In genomic region chr3:64984369-64984768, GRCm38 (mm10) we compare ENCODE assay signal across 15 mouse cellular contexts.
A peak's percentile ranks its signal among the peaks of the same experiment; 100 is the strongest.
DNase-seq lines count a peak whose midpoint lies in the region; ATAC-seq lines count a peak whose summit lies in the region.
"Had no signal": no experiment of that assay in that cellular context is flagged by ENCODE, and none has a peak within 500 bp of the region (broad histone marks: within the 10 kb centered on the region; RNA-seq: fewer than 3 reads in every experiment).

No protein-coding gene starts in this region.

- H3K27me3 ChIP-seq in hindbrain, embryonic 14.5 days (ENCODE audit: control insufficient read depth, insufficient read depth, low read length): no peaks in the 10 kb centered on the region
- H3K27me3 ChIP-seq in hindbrain, embryonic 12.5 days: no peaks in the 10 kb centered on the region
- H3K27me3 ChIP-seq in midbrain, embryonic 16.5 days (ENCODE audit: control insufficient read depth, insufficient read depth, low read depth, low read length): no peaks in the 10 kb centered on the region
- H3K27me3 ChIP-seq in midbrain, embryonic 10.5 days (ENCODE audit: low read depth, poor library complexity, severe bottlenecking): no peaks in the 10 kb centered on the region
- H3K27me3 ChIP-seq: heart, embryonic 15.5 days; neural tube, embryonic 12.5 days had no signal

- H3K9me3 ChIP-seq in hindbrain, embryonic 14.5 days (ENCODE audit: control insufficient read depth, low read length): no peaks in the 10 kb centered on the region
- H3K9me3 ChIP-seq in hindbrain, embryonic 12.5 days (replicated peaks): no peaks in the 10 kb centered on the region
- H3K9me3 ChIP-seq in midbrain, embryonic 16.5 days (replicated peaks; ENCODE audit: control insufficient read depth, low read length, poor library complexity, severe bottlenecking): no peaks in the 10 kb centered on the region
- H3K9me3 ChIP-seq in midbrain, embryonic 10.5 days (replicated peaks): peaks cover 4% of the 10 kb centered on the region; the same call in 1 of the 2 replicates
- H3K9me3 ChIP-seq: heart, embryonic 15.5 days; neural tube, embryonic 12.5 days had no signal

- H3K27ac ChIP-seq in hindbrain, embryonic 14.5 days: no peak overlapping the region
- H3K27ac ChIP-seq in hindbrain, embryonic 12.5 days: no peak overlapping the region
- no peak overlapping the region for H3K27ac ChIP-seq in midbrain, embryonic 16.5 days (ENCODE audit: low read length)
- no peak overlapping the region for H3K27ac ChIP-seq in midbrain, embryonic 10.5 days (replicated peaks)
- H3K27ac ChIP-seq: heart, embryonic 15.5 days; limb, embryonic 10.5 days; neural tube, embryonic 12.5 days had no signal

- no peak overlapping the region for H3K9ac ChIP-seq in hindbrain, embryonic 14.5 days
- H3K9ac ChIP-seq in hindbrain, embryonic 12.5 days: no peak overlapping the region
- H3K9ac ChIP-seq in midbrain, embryonic 16.5 days (ENCODE audit: low read depth, low read length): no peak overlapping the region
- H3K9ac ChIP-seq: heart, embryonic 15.5 days; neural tube, embryonic 12.5 days had no signal

- H3K4me2 ChIP-seq in hindbrain, embryonic 14.5 days (replicated peaks): no peak overlapping the region
- no peak overlapping the region for H3K4me2 ChIP-seq in hindbrain, embryonic 12.5 days (replicated peaks)
- H3K4me2 ChIP-seq in midbrain, embryonic 16.5 days (ENCODE audit: low read length): no peak overlapping the region
- H3K4me2 ChIP-seq: heart, embryonic 15.5 days; neural tube, embryonic 12.5 days had no signal

- 52% methylated on average over 2 of the region's 2 CpGs for WGBS in hindbrain, embryonic 14.5 days
- 57% methylated on average over 2 of the region's 2 CpGs for WGBS in hindbrain, embryonic 12.5 days
- 58% methylated on average over 2 of the region's 2 CpGs for WGBS in midbrain, embryonic 16.5 days
- WGBS in midbrain, embryonic 10.5 days: 83% methylated on average over 2 of the region's 2 CpGs

- peak; percentile 25 for DNase-seq in cerebellum, adult 9-10 months
- DNase-seq in cerebellum, adult 9-11 months: no peak
- DNase-seq in hindbrain, embryonic 14.5 days (ENCODE audit: low spot score): peak; percentile 56
- DNase-seq in midbrain, embryonic 10.5 days (ENCODE audit: low spot score): no peak
- DNase-seq in telencephalon, adult 2 months (ENCODE audit: low read depth, low spot score): peak; percentile 22
- no peak for DNase-seq in left cerebral cortex, adult 8-10 months (ENCODE audit: low spot score in 2 of 2)
- DNase-seq: B cell, adult 2 months; gastrocnemius, postnatal 10 days; kidney, adult 11 months; layer of hippocampus, adult 9-11 months had no signal

- no peaks in the 10 kb centered on the region for H3K36me3 ChIP-seq in hindbrain, embryonic 14.5 days (replicated peaks; ENCODE audit: control insufficient read depth, insufficient read depth)
- H3K36me3 ChIP-seq in hindbrain, embryonic 12.5 days: no peaks in the 10 kb centered on the region
- no peaks in the 10 kb centered on the region for H3K36me3 ChIP-seq in midbrain, embryonic 16.5 days (ENCODE audit: control insufficient read depth, insufficient read depth, low read length)
- H3K36me3 ChIP-seq in midbrain, embryonic 10.5 days: no peaks in the 10 kb centered on the region
- H3K36me3 ChIP-seq: heart, embryonic 15.5 days; limb, embryonic 10.5 days; neural tube, embryonic 12.5 days had no signal

- no peaks in the 10 kb centered on the region for H3K4me1 ChIP-seq in hindbrain, embryonic 14.5 days (replicated peaks; ENCODE audit: control insufficient read depth, insufficient read depth, low read length)
- no peaks in the 10 kb centered on the region for H3K4me1 ChIP-seq in hindbrain, embryonic 12.5 days
- no peaks in the 10 kb centered on the region for H3K4me1 ChIP-seq in midbrain, embryonic 16.5 days (ENCODE audit: control insufficient read depth, insufficient read depth, low read length)
- H3K4me1 ChIP-seq in midbrain, embryonic 10.5 days: no peaks in the 10 kb centered on the region
- H3K4me1 ChIP-seq: heart, embryonic 15.5 days; neural tube, embryonic 12.5 days had no signal

- no peak for ATAC-seq in hindbrain, embryonic 14.5 days (ENCODE audit: low FRiP score)
- ATAC-seq in hindbrain, embryonic 12.5 days (ENCODE audit: low FRiP score): no peak
- 0 out of 2 replicates have a peak, but pooled peaks have one; percentile 14 for ATAC-seq in midbrain, embryonic 16.5 days

- H3K4me3 ChIP-seq in hindbrain, embryonic 14.5 days (replicated peaks; ENCODE audit: low read length): no peak overlapping the region
- H3K4me3 ChIP-seq in hindbrain, embryonic 12.5 days: no peak overlapping the region
- H3K4me3 ChIP-seq in midbrain, embryonic 16.5 days (ENCODE audit: low read depth, low read length): no peak overlapping the region
- H3K4me3 ChIP-seq in midbrain, embryonic 10.5 days: no peak overlapping the region
- H3K4me3 ChIP-seq: heart, embryonic 15.5 days; limb, embryonic 10.5 days; neural tube, embryonic 12.5 days had no signal

Comparison
In these comparisons a context has a peak if more than half of its experiments do, and no peak if none do; other contexts are left out.
1. DNase-seq: peak in cerebellum, adult 9-10 months (single experiment), hindbrain, embryonic 14.5 days (single experiment) and telencephalon, adult 2 months (single experiment); none in cerebellum, adult 9-11 months (single experiment), midbrain, embryonic 10.5 days (single experiment) and left cerebral cortex, adult 8-10 months (0 of 2).